Comparison of ENCODE assay signal across 7 mouse cellular contexts in genomic region chr19:40589530-40589880, GRCm38 (mm10). TPM values are rescaled to one million over a fixed set of nuclear protein-coding genes. Genes with fewer than 3 reads are reported as not detected.
A peak's percentile ranks its signal among the peaks of the same experiment; 100 is the strongest.
DNase-seq lines count a peak whose midpoint lies in the region; ATAC-seq and TF ChIP-seq lines count a peak whose summit lies in the region.

No protein-coding gene starts in this region.

- H3K4me2 ChIP-seq in forebrain, embryonic 14.5 days (ENCODE audit: low read length): peak overlapping the region; percentile 83
- H3K4me2 ChIP-seq in liver, embryonic 13.5 days: peak overlapping the region; percentile 94
- peak overlapping the region; percentile 95 for H3K4me2 ChIP-seq in stomach, embryonic 16.5 days (ENCODE audit: low read depth, low read length)

- 0 out of 2 replicates have a peak, but pooled peaks have one; percentile 0 for ATAC-seq in forebrain, embryonic 14.5 days
- ATAC-seq in liver, embryonic 13.5 days (ENCODE audit: low read depth): no peak
- no peak for ATAC-seq in stomach, embryonic 16.5 days (ENCODE audit: insufficient read depth, low FRiP score)
- no peak for ATAC-seq in monocyte, adult 5-6 weeks (replicated peaks; ENCODE audit: insufficient number of reproducible peaks, low FRiP score, low TSS enrichment, poor library complexity, severe bottlenecking)

- H3K4me1 ChIP-seq in spleen, adult 2 months (ENCODE audit: control insufficient read depth, insufficient read depth, insufficient read length): no peaks in the 10 kb centered on the region
- peaks cover 11% of the 10 kb centered on the region for H3K4me1 ChIP-seq in forebrain, embryonic 14.5 days (ENCODE audit: control insufficient read depth, insufficient read depth, low read length)
- peaks cover 44% of the 10 kb centered on the region for H3K4me1 ChIP-seq in liver, embryonic 13.5 days (replicated peaks)
- 0 out of 2 replicates have a peak, but pooled peaks cover 7% of the 10 kb centered on the region for H3K4me1 ChIP-seq in stomach, embryonic 16.5 days (ENCODE audit: control insufficient read depth, insufficient read depth, low read length)

- TF ChIP-seq CTCF in spleen, adult 2 months (IDR thresholded peaks at IDR 0.05; ENCODE audit: extremely low read depth, insufficient read depth, insufficient read length, insufficient replicate concordance): no peak

- H3K9me3 ChIP-seq in forebrain, embryonic 14.5 days (replicated peaks; ENCODE audit: control insufficient read depth, low read length): no peaks in the 10 kb centered on the region
- H3K9me3 ChIP-seq in liver, embryonic 13.5 days (replicated peaks): no peaks in the 10 kb centered on the region
- no peaks in the 10 kb centered on the region for H3K9me3 ChIP-seq in stomach, embryonic 16.5 days (replicated peaks; ENCODE audit: control insufficient read depth, low read length)

- under 1% methylated on average over 10 of the region's 10 CpGs for WGBS in spleen, adult 2 months
- WGBS in forebrain, embryonic 14.5 days: under 1% methylated on average over 9 of the region's 10 CpGs
- WGBS in liver, embryonic 13.5 days (ENCODE audit: insufficient replicate concordance): 2% methylated on average over 9 of the region's 10 CpGs
- WGBS in stomach, embryonic 16.5 days: under 1% methylated on average over 10 of the region's 10 CpGs

- peak overlapping the region; percentile 56 for H3K9ac ChIP-seq in forebrain, embryonic 14.5 days (ENCODE audit: low read length)
- H3K9ac ChIP-seq in liver, embryonic 13.5 days: peak overlapping the region; percentile 82
- H3K9ac ChIP-seq in stomach, embryonic 16.5 days (ENCODE audit: low read length): peak overlapping the region; percentile 83

- H3K36me3 ChIP-seq in spleen, adult 2 months (ENCODE audit: control insufficient read depth, insufficient read depth, low read length): no peaks in the 10 kb centered on the region
- H3K36me3 ChIP-seq in forebrain, embryonic 14.5 days (ENCODE audit: control insufficient read depth, insufficient read depth, low read length): peaks cover 5% of the 10 kb centered on the region
- peaks cover 10% of the 10 kb centered on the region; the same call in 1 of the 2 replicates for H3K36me3 ChIP-seq in liver, embryonic 13.5 days
- no peaks in the 10 kb centered on the region for H3K36me3 ChIP-seq in stomach, embryonic 16.5 days (ENCODE audit: control insufficient read depth, insufficient read depth, low read length)

- H3K27ac ChIP-seq in spleen, adult 2 months (ENCODE audit: insufficient read depth, low read length): peak overlapping the region; percentile 75
- H3K27ac ChIP-seq in forebrain, embryonic 14.5 days (ENCODE audit: low read depth, low read length): peak overlapping the region; percentile 44; the same call in 1 of the 2 replicates
- H3K27ac ChIP-seq in liver, embryonic 13.5 days: peak overlapping the region; percentile 84
- H3K27ac ChIP-seq in stomach, embryonic 16.5 days (ENCODE audit: low read length): peak overlapping the region; percentile 84

- DNase-seq in spleen, adult 2 months (ENCODE audit: low read depth in 1 of 2, low spot score in 2 of 2): no peak
- DNase-seq in spleen, postnatal 10 days (ENCODE audit: low spot score in 2 of 2): no peak
- no peak for DNase-seq in forebrain, embryonic 14.5 days (ENCODE audit: low spot score)
- no peak for DNase-seq in liver, embryonic 13.5 days
- DNase-seq in spleen, adult 12 weeks (ENCODE audit: low spot score): no peak

- no peak for TF ChIP-seq POLR2A in spleen, adult 2 months (IDR thresholded peaks at IDR 0.05; ENCODE audit: low read depth, low read length)

- H3K27me3 ChIP-seq in spleen, adult 2 months (ENCODE audit: control insufficient read depth, insufficient read depth, low read length): no peaks in the 10 kb centered on the region
- H3K27me3 ChIP-seq in forebrain, embryonic 14.5 days (replicated peaks; ENCODE audit: control insufficient read depth, insufficient read depth, low read length): no peaks in the 10 kb centered on the region
- H3K27me3 ChIP-seq in liver, embryonic 13.5 days: no peaks in the 10 kb centered on the region
- no peaks in the 10 kb centered on the region for H3K27me3 ChIP-seq in stomach, embryonic 16.5 days (ENCODE audit: control insufficient read depth, insufficient read depth, low read length)

- peak overlapping the region; percentile 95 for H3K4me3 ChIP-seq in spleen, adult 2 months (ENCODE audit: extremely low read depth, insufficient read depth, insufficient read length)
- H3K4me3 ChIP-seq in forebrain, embryonic 14.5 days (ENCODE audit: low read depth, low read length): peak overlapping the region; percentile 86
- peak overlapping the region; percentile 83 for H3K4me3 ChIP-seq in liver, embryonic 13.5 days (replicated peaks)
- peak overlapping the region; percentile 91 for H3K4me3 ChIP-seq in stomach, embryonic 16.5 days (replicated peaks; ENCODE audit: low read length)

RNA-seq across cellular contexts. Expression of gene Aldh18a1, which starts 1.2 kb away (rescaled TPM):
- 18.0 and 27.1 TPM in 2 replicates for polyA plus RNA-seq in spleen, adult 2 months (2012; rRNA removed)
- 56.3 and 66.1 TPM in 2 replicates for polyA plus RNA-seq in forebrain, embryonic 14.5 days (2014; fragmentation: Nextera tagmentation; extraction: Ambion mirVana)
- 42.9 and 51.0 TPM in 2 replicates for polyA plus RNA-seq in liver, embryonic 13.5 days (2015; fragmentation: Nextera tagmentation; extraction: Ambion mirVana)
- 109 and 110 TPM in 2 replicates for polyA plus RNA-seq in stomach, embryonic 16.5 days (2015; fragmentation: Nextera tagmentation; extraction: Ambion mirVana)
- 14.1 to 26.9 TPM (median 21.1 TPM) in 3 replicates for total RNA-seq in monocyte, adult 5-6 weeks (2017)

RNA-seq across cellular contexts. Expression of gene Tctn3, which starts 22.5 kb away (rescaled TPM):
- 4.4 and 4.5 TPM in 2 replicates for polyA plus RNA-seq in spleen, adult 2 months (2012; rRNA removed)
- polyA plus RNA-seq in forebrain, embryonic 14.5 days (2014; fragmentation: Nextera tagmentation; extraction: Ambion mirVana): 9.3 and 11.5 TPM in 2 replicates
- 1.9 and 2.6 TPM in 2 replicates for polyA plus RNA-seq in liver, embryonic 13.5 days (2015; fragmentation: Nextera tagmentation; extraction: Ambion mirVana)
- 9.2 and 9.4 TPM in 2 replicates for polyA plus RNA-seq in stomach, embryonic 16.5 days (2015; fragmentation: Nextera tagmentation; extraction: Ambion mirVana)
- 1.8 to 11.2 TPM (median 4.2 TPM) in 3 replicates for total RNA-seq in monocyte, adult 5-6 weeks (2017)

RNA-seq across cellular contexts. Expression of gene Entpd1, which starts 22.7 kb away (rescaled TPM):
- polyA plus RNA-seq in spleen, adult 2 months (2012; rRNA removed): 9.1 and 10.5 TPM in 2 replicates
- polyA plus RNA-seq in forebrain, embryonic 14.5 days (2014; fragmentation: Nextera tagmentation; extraction: Ambion mirVana): 9.1 and 12.8 TPM in 2 replicates
- 2.6 and 3.3 TPM in 2 replicates for polyA plus RNA-seq in liver, embryonic 13.5 days (2015; fragmentation: Nextera tagmentation; extraction: Ambion mirVana)
- polyA plus RNA-seq in stomach, embryonic 16.5 days (2015; fragmentation: Nextera tagmentation; extraction: Ambion mirVana): 14.0 and 16.2 TPM in 2 replicates
- total RNA-seq in monocyte, adult 5-6 weeks (2017): 54.4 to 130 TPM (median 68.2 TPM) in 3 replicates
